Mouse (Mus musculus): ENCODE measurements around the gene Fes. TPM values are rescaled to one million over a fixed set of nuclear protein-coding genes. Genes with fewer than 3 reads are reported as not detected.

The Fes gene
- total RNA-seq, 1 experiment from 2014 or later: 175 TPM

DNA sequence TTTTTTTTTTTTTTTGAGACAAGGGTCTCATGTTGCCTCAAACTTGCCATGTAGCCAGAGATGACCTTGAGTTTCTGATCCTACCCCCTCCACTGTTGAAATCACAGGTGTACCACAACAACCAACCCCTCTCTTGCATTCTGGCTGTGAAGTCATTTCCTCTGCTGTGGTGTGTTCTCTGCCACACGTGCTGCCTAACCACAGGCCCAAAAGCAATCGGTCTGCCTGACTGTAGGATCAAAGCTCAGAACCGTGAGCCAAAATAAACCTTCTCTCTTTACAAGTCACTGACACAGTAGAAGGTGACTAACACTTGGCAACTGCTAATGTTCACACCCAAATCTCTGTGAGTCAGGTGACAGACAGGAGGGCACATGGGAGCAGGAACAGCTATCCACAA lies 27.3 kb downstream of the Fes start:
- ATAC-seq (replicated peaks; ENCODE audit: insufficient number of reproducible peaks, low FRiP score, low TSS enrichment, poor library complexity, severe bottlenecking): no peak

DNA sequence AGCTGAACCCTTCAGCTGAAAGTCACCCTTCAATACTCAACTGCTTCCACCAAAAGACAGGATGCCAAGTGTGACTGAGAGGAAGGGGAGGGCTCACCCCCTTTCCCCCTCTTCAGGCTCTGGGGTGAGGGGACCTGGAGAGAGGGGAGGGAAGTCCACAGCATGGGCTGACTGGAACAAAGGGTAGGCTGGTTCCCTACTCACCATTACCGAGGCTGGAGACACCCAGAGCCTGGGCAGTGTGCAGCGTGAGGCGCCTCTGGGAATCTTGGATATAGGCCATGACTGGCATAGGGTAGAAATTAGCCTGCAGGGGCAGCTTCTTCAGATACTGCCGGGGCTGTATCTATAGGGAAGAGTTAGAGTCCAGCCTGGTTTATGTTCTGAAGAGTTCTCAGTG lies 29.7 kb downstream of the Fes start:
- ATAC-seq (replicated peaks; ENCODE audit: insufficient number of reproducible peaks, low FRiP score, low TSS enrichment, poor library complexity, severe bottlenecking): no peak

DNA sequence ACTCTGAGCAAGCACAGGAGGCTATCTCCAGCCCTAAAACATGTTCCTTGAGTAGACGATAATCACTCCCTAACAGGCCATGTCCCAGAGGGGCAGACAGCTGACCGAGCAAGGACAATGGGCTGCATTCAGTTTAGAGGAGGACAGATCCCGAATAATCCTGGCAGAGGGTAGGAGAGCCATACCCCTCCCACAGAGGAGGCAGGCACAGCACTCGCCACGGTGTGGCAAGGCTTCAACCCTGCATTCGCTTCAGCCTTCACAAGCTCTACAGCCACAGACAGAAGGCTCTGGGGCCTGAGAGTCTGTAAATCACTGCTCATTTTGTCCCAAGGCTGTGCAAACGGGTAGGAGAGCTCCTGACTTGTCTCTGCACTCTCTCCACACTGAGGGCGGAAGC lies 30.6 kb downstream of the Fes start:
- ATAC-seq (replicated peaks; ENCODE audit: insufficient number of reproducible peaks, low FRiP score, low TSS enrichment, poor library complexity, severe bottlenecking): no peak

DNA sequence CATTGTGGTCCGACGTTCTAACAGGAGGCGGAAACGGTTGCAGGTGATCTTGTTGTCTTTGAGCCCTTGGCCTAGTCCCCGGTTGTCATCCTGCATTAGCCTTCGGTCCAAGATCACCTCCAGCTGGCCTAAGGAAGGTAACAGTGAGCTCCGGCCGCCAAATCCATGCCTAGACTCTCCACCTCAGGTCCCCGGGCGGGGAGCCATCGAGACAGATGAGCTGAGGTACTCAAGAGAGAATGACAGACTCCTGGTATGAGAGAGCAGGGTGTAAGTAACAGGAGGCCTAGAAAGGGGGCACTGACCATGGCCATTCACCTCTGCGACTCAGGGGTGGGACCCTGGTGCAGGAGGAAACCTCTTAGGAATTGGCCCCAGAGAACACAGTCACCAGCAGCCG lies 31.4 kb downstream of the Fes start:
- no peak for ATAC-seq (replicated peaks; ENCODE audit: insufficient number of reproducible peaks, low FRiP score, low TSS enrichment, poor library complexity, severe bottlenecking)

DNA sequence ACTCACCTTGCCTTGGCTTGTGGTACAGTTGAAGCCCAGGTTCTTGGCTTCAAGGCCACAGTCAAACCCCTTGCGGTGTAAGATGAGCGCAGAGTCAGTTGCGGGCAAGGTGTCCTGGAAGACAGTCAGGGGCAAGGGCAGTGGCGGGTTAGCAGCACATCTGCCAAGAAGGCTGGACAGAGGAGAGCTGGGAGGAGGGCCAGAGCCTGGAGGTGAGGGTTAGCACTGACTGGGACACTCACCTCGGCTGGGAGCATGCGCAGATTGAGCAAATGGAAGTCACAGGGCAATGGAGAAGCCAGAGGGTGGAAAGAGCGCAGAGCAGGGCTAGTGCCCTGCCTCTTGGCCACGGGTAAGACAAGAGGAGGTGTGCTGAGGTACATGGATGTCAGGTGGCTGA lies 34.8 kb downstream of the Fes start:
- ATAC-seq (replicated peaks; ENCODE audit: insufficient number of reproducible peaks, low FRiP score, low TSS enrichment, poor library complexity, severe bottlenecking): no peak

DNA sequence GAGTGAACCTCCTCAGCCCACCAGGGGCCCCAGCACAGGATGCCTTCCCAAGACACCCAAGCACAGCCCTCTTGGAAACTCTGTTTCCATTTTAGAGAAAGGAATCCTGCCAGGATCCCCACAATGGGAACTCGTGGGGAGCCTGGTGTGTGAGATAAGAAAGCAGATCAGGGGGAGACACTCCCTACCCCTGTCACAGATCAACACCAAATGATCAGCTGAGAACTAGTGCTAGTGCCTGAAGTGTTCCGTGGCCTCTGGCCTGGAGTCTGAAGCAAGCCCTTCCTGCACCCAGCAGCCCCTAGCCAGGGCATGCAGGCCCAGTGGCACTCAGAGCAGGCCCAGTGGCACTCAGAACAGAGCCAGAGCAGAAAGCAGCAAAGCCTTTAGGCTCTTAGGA lies 36.9 kb downstream of the Fes start:
- no peak for ATAC-seq (replicated peaks; ENCODE audit: insufficient number of reproducible peaks, low FRiP score, low TSS enrichment, poor library complexity, severe bottlenecking)

DNA sequence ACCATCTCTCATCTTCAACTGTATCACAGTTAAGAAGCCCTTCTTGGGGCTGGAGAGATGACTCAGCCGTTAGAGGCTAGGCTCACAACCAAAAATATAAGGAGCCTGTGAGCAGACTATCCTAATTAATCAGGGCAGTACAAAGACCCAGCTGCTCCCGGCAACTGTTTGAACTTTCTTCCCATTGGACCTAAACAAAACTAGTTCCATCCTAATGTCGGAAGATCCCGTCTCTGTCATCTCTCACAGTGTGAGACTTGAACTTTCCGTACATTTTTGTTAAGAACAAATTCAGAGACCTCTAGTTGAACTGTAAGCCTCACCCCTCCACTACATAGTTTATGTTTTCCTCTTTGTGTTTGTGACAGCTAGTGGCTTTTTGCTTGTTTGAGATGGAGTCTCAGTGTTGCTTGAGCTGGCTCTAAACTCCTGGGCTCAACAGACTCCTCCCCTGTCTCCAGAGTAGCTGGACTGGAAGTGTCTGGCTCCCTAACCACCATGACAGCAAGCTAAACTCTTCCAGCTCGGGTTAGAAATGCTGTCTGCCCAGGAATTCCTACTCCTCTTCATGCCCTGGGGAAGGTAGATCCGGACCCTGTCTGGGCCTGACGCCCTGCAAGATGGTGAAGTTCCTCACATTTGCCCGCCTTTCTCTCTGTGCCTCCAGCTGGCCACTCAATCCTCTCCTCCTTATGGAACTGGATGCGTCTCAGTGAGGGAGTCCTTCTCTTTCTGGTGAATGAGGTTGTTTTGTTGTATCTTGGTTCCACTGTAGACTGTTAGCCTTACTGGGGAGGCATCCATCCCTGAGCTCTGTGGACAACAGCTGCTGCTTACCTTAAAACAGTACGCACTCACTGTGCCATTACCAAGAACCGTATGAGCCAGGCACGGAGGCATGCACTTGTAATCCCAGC lies 39.8 kb downstream of the Fes start:
- no peak for ATAC-seq (replicated peaks; ENCODE audit: insufficient number of reproducible peaks, low FRiP score, low TSS enrichment, poor library complexity, severe bottlenecking)

DNA sequence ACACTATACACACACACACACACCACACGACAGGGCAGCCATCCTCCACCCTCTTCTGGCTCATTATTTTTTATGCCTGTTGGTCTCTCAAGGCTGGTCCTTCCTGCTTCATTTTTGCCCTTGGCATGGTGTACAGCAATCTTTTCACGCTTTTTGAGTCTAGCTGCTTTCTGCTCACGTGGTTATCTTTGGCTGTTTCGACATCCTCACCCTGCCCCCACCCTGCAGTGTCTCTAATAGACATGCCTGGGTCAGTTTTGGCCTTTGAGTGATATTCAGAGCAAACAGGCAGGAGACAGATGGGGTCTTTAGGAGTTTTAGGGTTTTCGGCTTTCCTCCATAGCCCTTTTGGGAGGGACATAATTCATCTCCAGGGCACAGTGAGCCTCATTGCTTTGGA lies 40.9 kb downstream of the Fes start:
- no peak for ATAC-seq (replicated peaks; ENCODE audit: insufficient number of reproducible peaks, low FRiP score, low TSS enrichment, poor library complexity, severe bottlenecking)

DNA sequence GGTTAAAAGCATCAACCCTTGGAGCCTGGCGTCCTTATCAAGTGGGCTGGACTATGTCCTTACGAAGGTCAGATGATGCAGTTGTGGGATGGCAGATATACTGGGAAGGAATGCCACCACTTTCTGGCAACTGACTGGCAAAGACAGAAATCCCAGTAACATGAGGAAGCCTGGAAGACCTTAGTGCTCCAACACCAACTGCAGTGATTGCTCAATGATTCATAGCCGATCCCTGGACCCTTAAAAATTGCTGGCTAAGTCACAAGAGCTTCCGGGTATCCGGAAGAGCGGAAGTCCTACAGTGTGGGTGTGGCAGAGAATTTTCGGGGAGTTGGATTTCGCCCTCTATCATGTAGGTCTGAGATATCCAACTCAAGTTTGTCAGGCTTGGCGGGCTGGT lies 41.6 kb downstream of the Fes start:
- ATAC-seq (replicated peaks; ENCODE audit: insufficient number of reproducible peaks, low FRiP score, low TSS enrichment, poor library complexity, severe bottlenecking): no peak

DNA sequence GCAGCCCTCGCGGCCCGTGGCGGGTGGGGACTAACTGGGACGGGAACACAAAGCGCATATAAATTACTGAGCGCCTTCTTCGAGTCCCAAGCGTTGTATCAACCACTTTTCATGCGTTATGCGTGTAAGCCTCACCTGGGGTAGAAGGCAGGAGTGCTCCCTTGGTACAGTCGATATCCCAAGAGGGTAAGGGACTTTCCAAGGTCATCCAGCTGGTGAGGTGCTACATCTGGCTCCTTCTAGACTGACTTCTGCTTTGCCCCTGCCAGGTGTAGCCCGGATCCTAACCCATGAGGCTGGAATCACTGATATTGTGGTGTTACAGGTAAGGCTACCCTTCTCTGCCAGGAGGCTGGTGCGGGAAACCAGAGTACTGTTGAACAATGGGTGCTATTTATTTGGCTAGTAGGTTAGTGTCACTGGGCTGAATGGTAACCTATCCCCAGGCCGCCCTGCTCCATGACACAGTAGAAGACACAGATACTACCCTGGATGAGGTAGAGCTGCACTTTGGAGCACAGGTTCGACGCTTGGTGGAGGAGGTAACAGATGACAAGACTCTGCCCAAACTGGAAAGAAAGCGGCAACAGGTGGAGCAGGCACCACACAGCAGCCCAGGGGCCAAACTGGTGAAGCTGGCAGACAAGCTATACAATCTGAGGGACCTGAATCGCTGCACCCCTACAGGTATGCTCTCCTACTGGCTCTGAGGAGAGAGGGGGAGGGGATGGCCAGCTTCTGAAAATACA lies 44.3 kb downstream of the Fes start:
- no peak for ATAC-seq (replicated peaks; ENCODE audit: insufficient number of reproducible peaks, low FRiP score, low TSS enrichment, poor library complexity, severe bottlenecking)

DNA sequence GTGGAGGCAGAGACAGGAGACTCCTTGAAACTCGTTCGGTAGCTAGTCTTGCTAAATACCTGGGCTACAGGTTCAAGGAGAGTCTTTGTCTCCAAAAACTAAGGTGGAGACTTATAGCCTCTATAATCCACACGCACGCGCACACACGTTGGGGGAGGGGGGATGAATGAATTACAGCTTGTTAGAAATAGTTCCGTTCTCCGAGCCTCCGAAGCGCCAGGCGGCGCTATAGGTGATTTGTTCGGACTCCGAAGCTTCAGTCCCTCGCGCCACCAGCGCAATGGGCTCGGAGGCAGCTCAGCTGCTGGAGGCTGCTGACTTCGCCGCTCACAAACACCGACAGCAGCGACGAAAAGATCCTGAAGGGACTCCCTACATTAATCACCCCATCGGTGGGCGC lies 44.9 kb downstream of the Fes start, which contains the start of gene Hddc3:
Gene Hddc3 (plus strand): TSS at position 247 of the 400 bp plus-strand sequence.
- ATAC-seq (replicated peaks; ENCODE audit: insufficient number of reproducible peaks, low FRiP score, low TSS enrichment, poor library complexity, severe bottlenecking): peak; percentile 63

DNA sequence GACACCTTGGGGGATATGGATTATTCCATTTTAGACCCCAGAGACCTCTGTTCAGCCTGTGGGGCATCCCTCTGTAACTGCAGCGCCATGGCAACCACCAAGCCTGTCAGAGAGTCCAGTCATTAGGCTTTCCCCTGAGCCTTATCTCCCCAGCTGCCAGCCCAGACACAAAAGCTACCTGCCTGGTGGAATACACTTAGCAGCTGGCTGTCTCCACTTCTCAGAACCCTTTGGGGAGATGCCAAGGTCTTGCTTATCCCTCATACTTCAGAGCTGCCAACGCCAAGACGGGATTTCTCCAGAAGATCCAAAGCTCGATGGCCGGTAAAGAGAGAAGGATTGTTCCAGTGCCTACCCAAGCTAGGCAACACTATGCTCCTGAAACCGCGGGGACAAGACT lies 46.0 kb downstream of the Fes start:
- ATAC-seq (replicated peaks; ENCODE audit: insufficient number of reproducible peaks, low FRiP score, low TSS enrichment, poor library complexity, severe bottlenecking): no peak

DNA sequence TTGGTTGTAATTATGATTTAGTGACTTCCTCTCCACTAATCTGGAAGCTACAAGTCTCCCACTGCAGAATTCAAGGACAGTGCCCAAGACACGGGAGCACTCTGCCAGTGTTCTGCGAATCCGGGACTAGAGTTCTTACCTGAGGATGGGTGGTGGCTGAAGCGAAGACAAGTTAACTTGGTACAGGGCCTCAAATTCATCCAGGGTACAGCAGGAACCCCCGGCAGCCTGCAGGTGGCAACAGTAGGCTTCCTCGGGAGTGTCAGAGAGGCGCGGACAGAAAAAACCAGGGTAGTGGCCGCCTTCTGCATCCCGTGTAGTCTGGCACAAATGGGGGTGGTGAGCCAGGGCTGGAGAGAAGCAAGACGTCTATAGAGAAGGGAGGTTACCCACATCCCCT lies 47.0 kb downstream of the Fes start, which contains the start of gene Unc45a:
Gene Unc45a (minus strand): TSS at position 213 of the 400 bp plus-strand sequence.
- peak; percentile 53 for ATAC-seq (replicated peaks; ENCODE audit: insufficient number of reproducible peaks, low FRiP score, low TSS enrichment, poor library complexity, severe bottlenecking)

DNA sequence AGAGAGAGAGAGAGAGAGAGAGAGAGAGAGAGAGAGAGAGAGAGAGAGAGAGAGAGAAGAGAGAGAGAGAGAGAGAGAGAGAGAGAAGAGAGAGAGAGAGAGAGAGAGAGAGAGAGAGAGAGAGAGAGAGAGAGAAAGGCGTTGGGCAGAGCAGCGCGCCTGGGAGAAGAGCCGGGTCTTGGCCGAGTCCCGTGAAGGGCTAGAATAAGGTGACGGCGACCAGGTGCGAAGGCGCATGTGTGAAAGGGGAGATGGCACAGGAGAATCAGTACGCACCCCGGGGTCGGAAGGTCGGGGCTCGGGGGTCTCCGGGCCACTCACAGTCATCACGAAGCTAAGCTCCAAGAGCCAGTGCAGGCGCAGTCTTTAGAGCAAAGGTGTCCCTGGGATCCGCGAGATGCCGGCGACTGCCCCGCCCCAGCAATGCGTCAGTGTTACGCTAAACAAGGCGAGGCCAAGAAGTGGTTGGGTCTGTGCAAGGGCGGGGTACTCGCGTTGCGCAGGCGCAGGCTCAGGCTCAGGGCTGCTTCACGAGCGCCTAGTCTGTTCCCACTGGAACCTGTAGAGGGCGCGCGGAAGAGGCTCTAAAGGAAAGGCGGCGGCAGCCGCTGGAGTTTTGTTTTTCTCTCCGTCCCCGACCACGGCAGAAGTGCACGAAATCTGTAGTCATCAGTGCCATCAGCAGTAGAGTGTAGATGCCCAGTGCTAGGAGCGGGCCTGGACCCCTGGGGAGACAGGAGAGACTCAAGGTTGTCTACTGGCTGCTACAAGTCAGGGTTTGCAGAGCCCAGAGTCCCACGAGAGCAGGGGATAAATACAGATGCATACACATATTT lies 47.7 kb downstream of the Fes start:
- ATAC-seq (replicated peaks; ENCODE audit: insufficient number of reproducible peaks, low FRiP score, low TSS enrichment, poor library complexity, severe bottlenecking): peak; percentile 87

DNA sequence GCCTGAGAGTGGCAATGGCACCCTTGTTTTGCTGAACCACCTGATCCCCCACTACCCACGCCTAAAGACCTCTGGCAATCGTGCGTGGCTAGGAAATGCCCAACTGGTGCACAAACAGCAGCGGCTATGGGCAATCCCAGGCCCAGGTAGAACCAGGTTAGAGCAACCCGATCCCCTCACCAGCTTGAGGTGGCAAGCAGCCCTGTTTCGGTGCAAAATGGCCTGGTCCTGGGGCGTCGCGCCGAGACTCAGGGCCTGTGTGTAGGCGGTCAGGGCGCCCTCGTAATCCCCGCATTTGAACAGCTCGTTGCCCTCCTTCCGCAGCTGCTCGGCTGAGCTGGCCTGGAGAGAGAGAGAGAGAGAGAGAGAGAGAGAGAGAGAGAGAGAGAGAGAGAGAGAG lies 48.4 kb downstream of the Fes start:
- ATAC-seq (replicated peaks; ENCODE audit: insufficient number of reproducible peaks, low FRiP score, low TSS enrichment, poor library complexity, severe bottlenecking): no peak

DNA sequence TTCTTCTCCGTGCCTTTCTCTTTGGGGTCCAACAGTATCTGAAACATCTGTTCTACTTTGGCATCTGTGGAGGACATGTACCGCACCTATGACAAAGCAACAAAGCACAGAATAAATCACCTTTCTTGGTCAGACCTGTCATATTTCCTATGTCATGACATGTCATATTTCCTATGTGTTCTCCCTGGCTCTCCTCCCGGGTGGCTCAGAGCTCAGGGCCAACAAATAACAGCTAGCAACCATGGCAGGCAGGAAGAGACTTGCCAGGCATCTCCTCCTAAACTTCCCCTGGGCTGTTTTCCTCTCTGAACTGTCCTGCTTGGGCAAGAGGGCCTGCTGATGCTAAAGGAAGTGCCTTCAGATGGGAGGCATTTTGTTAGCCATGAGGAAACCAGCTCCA lies 50.8 kb downstream of the Fes start:
- no peak for ATAC-seq (replicated peaks; ENCODE audit: insufficient number of reproducible peaks, low FRiP score, low TSS enrichment, poor library complexity, severe bottlenecking)

DNA sequence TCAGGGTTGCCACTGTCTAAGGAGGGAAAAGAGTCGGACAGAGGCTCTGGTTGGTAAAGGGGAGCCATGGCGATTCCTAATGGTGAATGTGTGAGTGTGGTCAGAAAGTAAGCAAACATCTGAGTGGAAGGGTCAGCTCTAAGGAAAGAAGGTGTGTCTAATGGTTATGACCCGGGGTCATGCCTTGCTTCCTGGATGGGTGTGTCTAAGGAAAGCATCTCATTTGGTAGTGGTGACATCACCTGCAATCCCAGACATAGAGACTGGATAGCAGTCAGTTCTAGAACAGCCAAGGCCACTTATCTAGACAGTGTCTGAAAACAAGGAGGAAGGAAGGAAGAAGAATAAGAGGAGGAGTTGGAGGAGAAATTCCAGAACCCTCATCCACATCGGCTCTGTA lies 52.9 kb downstream of the Fes start:
- ATAC-seq (replicated peaks; ENCODE audit: insufficient number of reproducible peaks, low FRiP score, low TSS enrichment, poor library complexity, severe bottlenecking): no peak

DNA sequence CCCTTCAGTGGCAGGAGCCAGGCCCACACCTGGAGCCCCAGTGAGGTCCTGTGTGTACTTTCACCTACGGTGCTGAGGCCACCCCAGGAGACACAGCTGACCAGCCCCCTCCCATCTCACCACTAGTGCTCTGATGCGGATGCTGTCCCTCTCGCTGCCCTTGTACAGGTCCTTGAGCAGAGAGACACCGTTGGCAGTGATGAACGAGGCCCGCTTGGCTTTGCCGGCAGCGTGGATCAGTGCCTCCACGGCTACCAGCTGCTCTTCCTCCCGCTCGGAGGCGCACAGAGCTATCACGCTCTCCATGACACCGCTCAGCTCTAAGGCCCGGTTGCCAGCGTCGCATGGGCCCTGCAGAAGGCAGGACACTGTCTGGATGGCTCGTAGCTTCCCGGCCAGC lies 56.3 kb downstream of the Fes start:
- ATAC-seq (replicated peaks; ENCODE audit: insufficient number of reproducible peaks, low FRiP score, low TSS enrichment, poor library complexity, severe bottlenecking): no peak

DNA sequence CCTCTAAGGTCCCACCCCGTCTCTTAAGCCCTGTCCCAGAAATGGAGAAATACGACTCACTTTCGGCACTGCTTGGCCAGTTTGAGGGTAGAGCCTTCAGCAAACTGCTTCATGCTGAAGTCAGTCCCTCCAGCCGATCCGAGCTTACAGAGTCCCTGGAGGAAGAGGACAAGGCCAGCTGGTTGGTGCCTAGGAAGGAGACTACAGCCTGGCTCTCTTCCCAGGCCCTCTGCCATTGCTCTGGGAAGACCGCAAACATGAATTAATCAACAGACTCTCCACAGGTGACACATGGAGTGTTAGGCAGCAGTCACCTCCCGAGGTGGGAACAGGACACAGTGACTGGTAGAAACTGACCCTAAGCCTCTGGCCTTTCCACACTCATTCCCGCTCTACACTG lies 57.5 kb downstream of the Fes start:
- no peak for ATAC-seq (replicated peaks; ENCODE audit: insufficient number of reproducible peaks, low FRiP score, low TSS enrichment, poor library complexity, severe bottlenecking)

All from monocyte, adult 5-6 weeks (primary cell).